Mouse (Mus musculus) G1E (cell line): ENCODE measurements around the gene Arhgap40.

Experiments used
- CTCF ChIP-seq: IDR thresholded peaks from 2 replicates; pipeline ENCODE4 v1.5.1; 2012; ENCODE audit warnings: low read depth, low read length, inconsistent platforms, mixed read lengths
- GATA1 ChIP-seq: IDR thresholded peaks from 2 replicates; pipeline ENCODE4 v1.6.1; 2012; ENCODE audit warnings: borderline replicate concordance, low read length, inconsistent platforms, mixed read lengths
- GATA2 ChIP-seq: IDR thresholded peaks from 2 replicates; pipeline ENCODE4 v1.6.1; 2012; ENCODE audit warnings: low read depth, low read length, inconsistent platforms, borderline replicate concordance
- POLR2AphosphoS5 ChIP-seq: IDR thresholded peaks from 2 replicates; pipeline ENCODE4 v1.6.1; 2012; ENCODE audit warnings: low read depth, low read length, inconsistent platforms; ENCODE audit not compliant: insufficient replicate concordance
- TAL1 ChIP-seq: conservative IDR thresholded peaks from 2 replicates; pipeline ENCODE4 v1.6.1; 2012; ENCODE audit warnings: low read depth, low read length, inconsistent platforms, mixed read lengths

DNA sequence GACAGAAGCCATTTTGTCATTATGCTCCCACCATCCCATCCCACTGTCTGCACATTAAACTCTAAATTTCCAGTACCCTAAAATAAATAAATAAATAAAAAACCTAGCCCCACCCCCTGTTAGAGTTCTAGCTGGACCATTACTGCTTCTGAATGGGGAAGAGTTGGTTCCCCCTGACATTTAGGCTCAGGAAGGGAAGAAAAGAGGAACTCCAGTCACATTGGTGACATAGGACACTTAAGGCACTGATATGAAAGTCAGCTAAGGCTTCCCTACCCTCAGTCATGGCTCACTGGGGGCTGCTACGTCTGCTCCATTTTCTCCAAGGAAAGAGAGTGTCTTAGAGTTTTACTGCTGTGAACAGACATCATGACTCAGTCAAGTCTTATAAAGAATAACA, 84.2 kb downstream of the Arhgap40 start:
- TF ChIP-seq CTCF = no peak
- no peak for TF ChIP-seq TAL1
- TF ChIP-seq GATA1 = no peak
- TF ChIP-seq GATA2 = no peak
- TF ChIP-seq POLR2AphosphoS5 = no peak
